Mouse (Mus musculus) kidney, embryonic 14.5 days (tissue): Measurements from ENCODE around the gene Hal. TPM values are rescaled to one million over a fixed set of nuclear protein-coding genes. Genes with fewer than 3 reads are reported as not detected.
A peak's percentile ranks its signal among the peaks of the same experiment; 100 is the strongest.

ENCODE experiments used
- ATAC-seq: fragments of 200-750 bp; cut with Nextera tagmentation; 2 replicates; pipeline ENCODE4 v1.8.0; 2017; ENCODE audit warnings: moderate number of reproducible peaks, mild to moderate bottlenecking, moderate TSS enrichment, moderate library complexity; ENCODE audit not compliant: low FRiP score, low TSS enrichment
- H3K27ac ChIP-seq: fragments of 300-500 bp; sonication (generic); 2 replicates; pipeline ENCODE4 v1.5.1; 2014; ENCODE audit warnings: low read depth, mild to moderate bottlenecking, low read length, moderate library complexity, mixed read lengths
- H3K27me3 ChIP-seq: fragments of 300-500 bp; sonication (generic); 2 replicates; pipeline ENCODE4 v1.6.1; 2014; ENCODE audit warnings: mild to moderate bottlenecking, low read length; ENCODE audit not compliant: control insufficient read depth, insufficient read depth
- H3K36me3 ChIP-seq: fragments of 300-500 bp; sonication (generic); 2 replicates; pipeline ENCODE4 v1.6.1; 2014; ENCODE audit warnings: low read length, mixed read lengths; ENCODE audit not compliant: control insufficient read depth, insufficient read depth
- H3K4me1 ChIP-seq: fragments of 300-500 bp; sonication (generic); 2 replicates; pipeline ENCODE4 v1.6.1; 2014; ENCODE audit warnings: low read length, mixed read lengths; ENCODE audit not compliant: control insufficient read depth, insufficient read depth
- H3K4me2 ChIP-seq: fragments of 300-500 bp; sonication (generic); replicated peaks from 2 replicates; pipeline ENCODE4 v1.6.1; 2014; ENCODE audit warnings: low read depth, mild to moderate bottlenecking, low read length
- H3K4me3 ChIP-seq: fragments of 300-500 bp; sonication (generic); 2 replicates; pipeline ENCODE4 v1.5.1; 2014; ENCODE audit warnings: mild to moderate bottlenecking, low read length
- H3K9ac ChIP-seq: fragments of 300-500 bp; sonication (generic); 2 replicates; pipeline ENCODE4 v1.6.1; 2014; ENCODE audit warnings: low read depth, mild to moderate bottlenecking, low read length, moderate library complexity
- H3K9me3 ChIP-seq: fragments of 300-500 bp; sonication (generic); 2 replicates; pipeline ENCODE4 v1.6.1; 2016; ENCODE audit warnings: low read length; ENCODE audit not compliant: control insufficient read depth
- WGBS: fragments of 180-500 bp; shearing (Covaris S2); extraction: QIAGEN DNeasy Blood & Tissue Kit; methylation state at CpG from one replicate; pipeline ENCODE4 v1.1.7; 2014; 5-methylcytosine and 5-hydroxymethylcytosine counted together
- polyA plus RNA-seq: library from polyadenylated mRNA; unstranded; fragments of >200 nt; fragmentation: Nextera tagmentation; extraction: Ambion mirVana; gene quantifications from 2 replicates; pipeline ENCODE4 v1.2.1, GENCODE M21; 2014

Gene Hal
- polyA plus RNA-seq, 1 experiment from 2014 or later, result not detected

DNA sequence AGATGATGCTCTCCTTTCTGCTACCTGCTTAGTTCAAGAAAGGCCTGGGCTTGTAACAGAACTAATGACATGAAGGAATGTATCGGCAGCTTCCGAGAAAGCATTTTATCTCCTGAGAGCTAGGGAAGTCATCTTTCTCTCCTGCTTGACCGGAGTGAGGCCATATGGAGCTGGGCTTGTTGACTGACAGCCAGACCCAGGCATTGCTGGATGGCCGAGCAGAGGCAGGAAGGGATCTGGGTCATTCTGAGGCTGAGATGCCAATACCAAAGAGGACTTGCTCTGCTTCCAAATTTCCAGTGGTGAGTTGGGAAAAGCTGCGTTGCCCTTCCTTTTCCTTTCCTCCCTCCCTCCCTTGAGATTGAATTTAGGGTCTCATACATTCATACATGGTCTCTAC, 31.2 kb downstream of the Hal start:
- H3K27me3 ChIP-seq, result no peaks in the 10 kb centered on the region
- no peaks in the 10 kb centered on the region for H3K36me3 ChIP-seq
- H3K9me3 ChIP-seq, result no peaks in the 10 kb centered on the region
- no peak overlapping the region for H3K27ac ChIP-seq
- H3K4me2 ChIP-seq, result no peak overlapping the region
- ATAC-seq, result no peak
- WGBS, result 83% methylated on average over 5 of the region's 5 CpGs
- no peak overlapping the region for H3K9ac ChIP-seq
- H3K4me1 ChIP-seq, result no peaks in the 10 kb centered on the region
- no peak overlapping the region for H3K4me3 ChIP-seq

DNA sequence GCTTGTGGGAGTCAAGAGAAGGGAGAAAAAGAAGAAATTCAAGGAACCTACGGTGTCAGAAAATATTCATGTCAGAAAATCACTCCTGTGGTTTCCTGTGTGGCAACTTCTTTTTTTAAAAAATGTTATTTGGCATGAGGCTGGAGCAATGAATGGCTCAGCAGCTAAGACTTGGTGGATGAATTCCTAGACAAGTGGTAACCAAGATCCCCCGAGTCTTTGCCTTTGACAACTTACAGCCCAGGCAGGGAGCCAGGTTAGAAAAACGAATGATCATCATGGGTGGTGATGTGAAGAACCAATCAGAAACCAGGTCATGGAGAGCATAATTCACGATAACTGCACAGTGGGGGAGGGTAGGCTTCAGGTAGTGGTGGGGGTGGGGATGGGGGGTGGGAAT, 32.4 kb downstream of the Hal start:
- ATAC-seq, result no peak
- Histone ChIP-seq H3K4me2 (no peak overlapping the region), H3K36me3 (no peaks in the 10 kb centered on the region), H3K27ac (no peak overlapping the region), H3K4me1 (no peaks in the 10 kb centered on the region), H3K4me3 (no peak overlapping the region), H3K9me3 (no peaks in the 10 kb centered on the region), H3K27me3 (no peaks in the 10 kb centered on the region), H3K9ac (no peak overlapping the region)
- 71% methylated on average over 4 of the region's 4 CpGs for WGBS

DNA sequence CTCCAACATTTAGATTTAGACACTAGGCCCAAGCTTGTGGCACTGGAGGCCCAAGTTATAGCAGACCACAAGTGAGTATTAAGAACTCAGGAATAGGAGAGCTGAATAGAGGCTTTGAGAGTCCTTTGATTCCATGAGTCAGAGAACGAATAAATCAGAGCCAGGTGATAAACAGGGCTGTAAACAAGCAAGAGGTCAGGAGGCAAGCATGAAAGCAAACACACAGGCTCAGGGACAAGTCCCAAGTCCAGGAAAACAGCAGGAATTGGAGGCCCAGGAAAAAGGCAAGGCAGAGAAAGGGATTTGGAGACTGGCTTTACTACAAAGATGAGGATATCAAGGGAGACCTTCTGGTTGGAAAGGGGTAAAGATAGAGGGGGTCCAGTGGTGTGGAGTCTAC, 36.8 kb downstream of the Hal start:
- WGBS, result 78% methylated on average over 1 of the region's 1 CpGs
- no peak overlapping the region for H3K4me3 ChIP-seq
- H3K4me1 ChIP-seq, result no peaks in the 10 kb centered on the region
- no peak for ATAC-seq
- no peaks in the 10 kb centered on the region for H3K27me3 ChIP-seq
- H3K4me2 ChIP-seq, result no peak overlapping the region
- no peak overlapping the region for H3K27ac ChIP-seq
- H3K9me3 ChIP-seq, result no peaks in the 10 kb centered on the region
- H3K36me3 ChIP-seq, result no peaks in the 10 kb centered on the region
- no peak overlapping the region for H3K9ac ChIP-seq

DNA sequence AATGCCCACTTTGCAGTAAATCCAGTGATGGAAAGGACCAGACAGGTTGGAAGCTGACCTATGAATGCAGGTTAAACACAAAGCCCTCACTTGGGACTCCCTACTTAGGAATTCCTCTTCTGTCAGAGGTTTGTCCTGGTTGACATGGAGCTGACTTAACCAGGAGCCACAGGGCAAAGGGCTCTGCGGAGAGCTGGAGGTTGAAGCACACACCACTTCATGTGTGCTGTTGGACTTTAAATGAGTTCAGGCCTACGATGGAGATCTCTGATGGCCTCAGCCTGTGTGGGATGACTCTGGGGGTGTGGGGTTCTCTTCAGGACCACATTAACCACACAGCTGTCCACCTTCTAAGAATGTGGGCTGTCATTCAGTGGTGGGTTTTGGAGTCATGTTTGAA, 49.7 kb downstream of the Hal start:
- H3K4me1 ChIP-seq, result peaks cover 15% of the 10 kb centered on the region
- WGBS, result 68% methylated on average over 2 of the region's 2 CpGs

DNA sequence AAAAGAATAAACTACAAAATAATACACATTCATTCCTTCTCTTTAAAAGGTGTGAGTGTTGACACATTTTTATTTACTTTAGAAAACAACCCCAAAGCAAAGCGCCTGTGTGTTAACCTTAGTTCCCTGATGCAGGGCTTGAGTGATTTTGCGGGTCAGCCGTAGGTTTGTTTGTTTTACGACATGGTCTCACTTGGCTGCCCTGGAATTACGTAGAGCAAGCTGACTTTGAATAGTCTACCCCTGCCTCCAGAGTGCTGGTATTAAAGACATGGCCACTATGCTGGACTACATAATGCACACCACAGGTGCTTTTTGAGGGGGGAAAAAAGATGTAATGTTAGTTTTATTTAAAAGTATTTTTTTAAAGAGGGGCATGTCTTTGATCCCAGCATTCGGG, 50.2 kb downstream of the Hal start:
- H3K27me3 ChIP-seq, result no peaks in the 10 kb centered on the region; the same call in 1 of the 2 replicates
- H3K9ac ChIP-seq, result no peak overlapping the region
- WGBS, result 25% methylated on average over 6 of the region's 6 CpGs
- H3K9me3 ChIP-seq, result no peaks in the 10 kb centered on the region
- peaks cover 15% of the 10 kb centered on the region for H3K4me1 ChIP-seq
- no peak for ATAC-seq
- no peak overlapping the region for H3K27ac ChIP-seq
- no peak overlapping the region for H3K4me2 ChIP-seq
- H3K36me3 ChIP-seq, result no peaks in the 10 kb centered on the region
- H3K4me3 ChIP-seq, result no peak overlapping the region

More for the DNA sequence above, 49.7 kb downstream of the Hal start:
- no peak for ATAC-seq
- no peaks in the 10 kb centered on the region for H3K9me3 ChIP-seq
- H3K4me2 ChIP-seq, result no peak overlapping the region
- no peak overlapping the region for H3K4me3 ChIP-seq
- H3K36me3 ChIP-seq, result no peaks in the 10 kb centered on the region
- H3K27ac ChIP-seq, result no peak overlapping the region
- H3K27me3 ChIP-seq, result no peaks in the 10 kb centered on the region; the same call in 1 of the 2 replicates
- H3K9ac ChIP-seq, result no peak overlapping the region

DNA sequence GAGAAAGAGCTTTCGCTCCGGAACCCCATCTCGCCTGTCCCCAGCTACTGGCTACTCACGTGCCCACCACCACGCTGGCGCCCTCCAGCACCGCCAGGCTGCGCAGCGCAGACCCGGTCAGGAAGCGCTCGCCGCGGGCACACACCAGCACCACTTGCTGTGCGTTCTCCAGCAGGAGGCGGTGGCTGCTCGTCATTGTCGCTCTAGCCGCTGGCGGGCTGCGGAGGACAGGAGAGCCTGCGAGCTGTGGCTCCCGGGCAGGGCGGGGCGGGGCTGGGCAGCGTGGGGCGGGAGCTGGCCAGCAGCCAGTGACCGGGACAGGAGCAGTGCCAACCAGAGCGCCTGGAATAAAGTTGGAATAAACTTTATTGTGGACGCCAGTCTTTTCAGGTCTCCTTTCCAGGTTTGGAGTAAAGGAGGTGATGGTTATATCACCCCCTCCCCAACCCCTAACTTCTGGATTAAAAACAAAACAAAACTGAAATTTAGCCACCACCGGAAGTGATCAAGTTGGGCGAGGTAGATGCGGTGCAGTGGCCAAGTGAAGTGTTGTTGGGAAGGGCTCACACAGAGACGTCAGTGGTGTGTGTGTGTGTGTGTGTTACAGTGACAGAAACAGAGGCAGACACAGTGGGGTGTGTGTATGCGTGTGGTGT, 51.3 kb downstream of the Hal start, which contains the start of gene Amdhd1:
TSS of gene Amdhd1 (minus strand) at position 259 of the 656 bp plus-strand sequence.
- Histone ChIP-seq H3K27me3 (no peaks in the 10 kb centered on the region; the same call in 1 of the 2 replicates), H3K27ac (no peak within 1 kb of the TSS), H3K4me2 (peak within 1 kb of the TSS; percentile 78), H3K9me3 (no peaks in the 10 kb centered on the region), H3K9ac (peak within 1 kb of the TSS; percentile 37; the same call in 1 of the 2 replicates), H3K36me3 (no peaks in the 10 kb centered on the region), H3K4me1 (peaks cover 12% of the 10 kb centered on the region), H3K4me3 (peak within 1 kb of the TSS; percentile 40)
- peak; percentile 93 for ATAC-seq
- 2% methylated on average over 35 of the region's 35 CpGs for WGBS

DNA sequence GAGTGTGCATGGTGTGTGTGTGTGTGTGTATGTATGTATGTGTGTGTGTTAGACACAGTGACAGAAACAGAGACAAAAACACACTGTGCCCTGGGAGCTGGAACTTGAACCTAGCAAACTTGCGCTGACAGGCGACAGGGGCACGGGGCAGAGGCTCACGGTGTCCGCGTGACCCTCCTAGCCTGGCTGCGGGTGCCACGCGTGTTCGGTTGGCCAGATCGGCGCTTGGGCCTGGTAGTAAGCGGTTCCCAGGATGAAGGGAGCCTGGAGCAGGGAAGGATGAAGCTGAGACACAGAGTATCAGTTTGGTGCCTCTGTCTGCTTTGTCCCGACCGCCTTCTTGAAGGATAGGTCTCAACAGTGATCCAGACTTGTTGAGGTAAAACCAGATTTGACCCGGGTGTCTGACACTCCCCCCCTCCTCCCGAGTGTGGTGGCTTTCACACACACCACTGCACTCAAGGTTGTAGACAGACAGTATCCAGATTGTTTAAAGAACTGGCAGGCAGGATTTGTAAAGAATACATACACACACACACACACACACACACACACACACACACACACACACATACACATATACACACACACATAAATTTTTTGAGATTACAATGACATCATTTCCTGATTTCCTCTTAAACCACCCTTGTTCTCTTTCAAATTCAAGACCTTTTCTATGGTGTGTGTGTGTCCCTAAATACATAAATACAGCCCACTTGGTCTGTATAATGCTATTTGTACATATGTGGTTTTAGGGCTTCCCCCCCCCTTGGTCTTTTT, 52.1 kb downstream of the Hal start, which contains the start of gene Ccdc38:
TSS of gene Ccdc38 (plus strand) at position 202 of the 780 bp plus-strand sequence.
- peak within 1 kb of the TSS; percentile 78 for H3K4me2 ChIP-seq
- peak within 1 kb of the TSS; percentile 40 for H3K4me3 ChIP-seq
- no peak within 1 kb of the TSS for H3K27ac ChIP-seq
- peaks cover 12% of the 10 kb centered on the region for H3K4me1 ChIP-seq
- H3K27me3 ChIP-seq, result no peaks in the 10 kb centered on the region; the same call in 1 of the 2 replicates
- no peaks in the 10 kb centered on the region for H3K9me3 ChIP-seq
- H3K9ac ChIP-seq, result peak within 1 kb of the TSS; percentile 37; the same call in 1 of the 2 replicates
- ATAC-seq, result no peak
- no peaks in the 10 kb centered on the region for H3K36me3 ChIP-seq
- WGBS, result 74% methylated on average over 17 of the region's 17 CpGs

DNA sequence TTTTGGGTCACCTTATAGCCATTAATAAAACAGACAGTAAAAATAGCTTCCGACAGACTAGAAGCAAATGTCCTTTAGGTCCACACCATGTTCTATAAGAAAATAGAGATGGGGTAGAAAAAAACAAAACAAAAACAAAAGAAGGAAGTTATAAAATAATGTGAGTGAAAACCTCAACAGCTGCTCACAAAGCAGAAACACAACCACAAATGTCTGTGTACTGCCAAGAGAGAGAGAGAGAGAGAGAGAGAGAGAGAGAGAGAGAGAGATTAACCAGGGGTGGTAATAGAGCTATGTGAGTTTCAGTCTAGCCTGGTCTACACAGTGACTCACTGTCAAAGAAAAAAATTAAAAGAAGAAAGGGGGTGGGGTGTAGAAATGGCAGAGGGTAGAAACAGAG, 53.0 kb downstream of the Hal start:
- no peak overlapping the region for H3K4me2 ChIP-seq
- no peak overlapping the region for H3K27ac ChIP-seq
- no peaks in the 10 kb centered on the region for H3K9me3 ChIP-seq
- H3K4me3 ChIP-seq, result no peak overlapping the region
- H3K36me3 ChIP-seq, result no peaks in the 10 kb centered on the region
- ATAC-seq, result no peak
- WGBS, result 39% methylated on average over 1 of the region's 1 CpGs
- H3K27me3 ChIP-seq, result no peaks in the 10 kb centered on the region
- H3K4me1 ChIP-seq, result peaks cover 12% of the 10 kb centered on the region
- no peak overlapping the region for H3K9ac ChIP-seq

DNA sequence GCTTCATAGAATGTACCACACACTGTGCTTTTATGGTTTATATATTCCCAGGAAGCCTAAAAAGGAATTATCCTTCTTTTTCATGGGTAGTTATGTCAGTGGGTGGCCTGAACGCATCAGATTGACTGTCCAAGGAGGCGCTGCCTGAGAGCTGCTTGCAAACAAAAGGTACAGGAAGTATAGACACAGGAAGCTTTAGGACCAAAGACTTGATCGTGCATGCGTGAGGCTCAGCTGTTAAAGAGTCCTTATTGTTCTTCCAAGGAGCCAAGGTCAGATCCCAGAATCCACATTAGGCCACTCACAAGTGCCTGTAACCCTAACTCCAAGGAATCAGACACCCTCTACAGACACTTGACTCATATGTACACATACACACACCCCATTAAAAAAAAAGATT, 53.8 kb downstream of the Hal start:
- 69% methylated on average over 4 of the region's 4 CpGs for WGBS
- ATAC-seq, result no peak
- H3K4me2 ChIP-seq, result no peak overlapping the region

More for the DNA sequence above, 53.8 kb downstream of the Hal start:
- no peak overlapping the region for H3K4me3 ChIP-seq
- no peak overlapping the region for H3K27ac ChIP-seq
- no peaks in the 10 kb centered on the region for H3K36me3 ChIP-seq
- H3K27me3 ChIP-seq, result no peaks in the 10 kb centered on the region
- no peaks in the 10 kb centered on the region for H3K9me3 ChIP-seq
- peaks cover 12% of the 10 kb centered on the region for H3K4me1 ChIP-seq
- H3K9ac ChIP-seq, result no peak overlapping the region
